Mouse (Mus musculus) lung, adult 2 months (tissue): ENCODE measurements around the gene Slc22a14. TPM values are rescaled to one million over a fixed set of nuclear protein-coding genes. Genes with fewer than 3 reads are reported as not detected.

Experiments
- DNase-seq: peaks from one replicate; pipeline ENCODE4 v3.0.0; 2022
- H3K4me1 ChIP-seq: fragments of 200-500 bp; 2 replicates; pipeline ENCODE4 v1.6.1; 2011; ENCODE audit warnings: low read length; ENCODE audit not compliant: control insufficient read depth, insufficient read depth
- H3K4me3 ChIP-seq: fragments of 200-500 bp; replicated peaks from 2 replicates; pipeline ENCODE3; 2011; ENCODE audit warnings: low read depth, mild to moderate bottlenecking, control low read depth, low read length; ENCODE audit errors: extremely low read depth
- CTCF ChIP-seq: fragments of 200-500 bp; IDR thresholded peaks from 2 replicates; pipeline ENCODE4 v1.5.1; 2011; ENCODE audit warnings: mild to moderate bottlenecking, low read length, control low read depth; ENCODE audit not compliant: insufficient read depth
- POLR2A ChIP-seq: fragments of 200-500 bp; IDR thresholded peaks from 2 replicates; pipeline ENCODE4 v1.6.1; 2011; ENCODE audit warnings: low read depth, mild to moderate bottlenecking, control low read depth, low read length, borderline replicate concordance; ENCODE audit errors: extremely low read depth
- WGBS: fragments of 180-500 bp; shearing (Covaris S2); methylation state at CpG from one replicate; pipeline ENCODE4 v1.1.7; 2018; 5-methylcytosine and 5-hydroxymethylcytosine counted together
- polyA plus RNA-seq: library from polyadenylated mRNA; depleted of rRNA; stranded (reverse); fragments of >200 nt; gene quantifications from 2 replicates; pipeline ENCODE4 v1.2.3, GENCODE M21; 2012

Slc22a14 gene
- polyA plus RNA-seq, 1 experiment, result 0.99 TPM

DNA sequence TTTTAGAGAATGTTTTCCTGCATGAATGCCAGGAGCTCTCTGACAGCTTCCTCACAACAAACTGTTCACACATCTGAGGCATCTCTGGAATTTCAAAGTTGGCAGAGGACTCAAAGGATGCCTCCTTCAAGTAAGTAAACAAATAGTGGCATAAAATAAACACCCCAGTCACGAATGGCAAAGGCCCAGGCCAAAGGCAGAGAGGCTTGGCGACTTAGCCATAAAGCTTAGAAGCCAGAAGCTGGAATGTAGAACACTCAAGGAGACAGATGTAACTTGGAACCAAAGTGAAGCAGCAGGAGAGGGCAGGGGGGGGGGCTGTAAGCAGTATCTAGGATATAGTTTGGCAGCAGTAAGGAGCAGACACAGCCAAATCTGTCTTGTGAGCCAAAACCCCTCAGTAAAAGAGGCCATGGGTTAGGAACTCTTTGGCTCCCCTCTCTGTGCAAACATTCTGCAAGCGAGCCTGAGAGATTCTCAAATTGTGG is 184.1 kb downstream of the Slc22a14 start:
- H3K4me3 ChIP-seq, result no peak overlapping the region
- TF ChIP-seq POLR2A (no peak), CTCF (no peak)
- H3K4me1 ChIP-seq, result peaks cover 3% of the 10 kb centered on the region; the same call in 1 of the 2 replicates
- peak; percentile 28 for DNase-seq
- WGBS, result 12% methylated on average over 3 of the region's 3 CpGs

DNA sequence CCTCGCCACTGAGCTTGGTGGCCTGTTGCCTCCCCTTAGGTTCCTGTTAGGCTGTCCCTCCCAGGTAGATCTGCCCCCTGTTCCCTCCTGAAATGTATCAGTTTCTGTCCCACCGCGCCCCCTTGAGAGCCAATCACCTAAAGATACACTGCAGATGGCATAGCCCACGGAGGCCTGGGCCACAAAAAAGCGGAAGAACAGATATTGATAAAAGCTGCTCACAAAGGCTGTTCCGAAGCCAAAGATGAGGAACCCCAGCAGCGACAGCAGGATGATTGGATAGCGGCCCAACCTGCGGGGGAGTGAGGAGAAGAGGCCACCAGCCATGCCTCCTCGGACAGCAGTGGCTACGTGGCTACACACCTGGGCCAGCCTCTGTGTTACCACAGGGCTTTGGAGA is 186.1 kb downstream of the Slc22a14 start:
- DNase-seq, result no peak

DNA sequence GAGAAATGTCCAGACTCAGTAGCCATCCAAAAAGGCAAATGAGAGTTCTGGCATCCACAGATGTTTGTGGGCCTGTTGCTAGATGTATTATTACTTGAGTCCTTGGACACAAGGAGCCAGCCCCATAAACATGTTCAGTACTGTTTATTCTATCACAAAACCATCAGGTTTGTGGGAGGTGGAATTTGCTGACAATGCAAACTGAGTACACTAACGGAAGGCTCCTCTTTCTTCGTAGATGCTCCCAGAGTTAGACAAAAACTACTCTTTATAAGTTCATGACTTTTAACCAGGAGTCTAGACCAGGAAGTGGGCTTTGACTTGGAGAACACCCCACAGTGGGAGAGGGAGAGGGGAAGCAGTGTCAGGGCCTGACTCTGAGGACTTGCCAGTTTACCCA is 197.7 kb downstream of the Slc22a14 start:
- Histone ChIP-seq H3K4me3 (no peak overlapping the region), H3K4me1 (no peaks in the 10 kb centered on the region)
- whole genome bisulfite sequencing, result 85% methylated on average over 2 of the region's 2 CpGs
- DNase-seq, result no peak
- TF ChIP-seq POLR2A (no peak), CTCF (no peak)

More for the DNA sequence above, 186.1 kb downstream of the Slc22a14 start:
- no peak overlapping the region for H3K4me3 ChIP-seq
- no peak for TF ChIP-seq POLR2A
- H3K4me1 ChIP-seq, result peaks cover 3% of the 10 kb centered on the region; the same call in 1 of the 2 replicates
- 92% methylated on average over 11 of the region's 11 CpGs for WGBS

DNA sequence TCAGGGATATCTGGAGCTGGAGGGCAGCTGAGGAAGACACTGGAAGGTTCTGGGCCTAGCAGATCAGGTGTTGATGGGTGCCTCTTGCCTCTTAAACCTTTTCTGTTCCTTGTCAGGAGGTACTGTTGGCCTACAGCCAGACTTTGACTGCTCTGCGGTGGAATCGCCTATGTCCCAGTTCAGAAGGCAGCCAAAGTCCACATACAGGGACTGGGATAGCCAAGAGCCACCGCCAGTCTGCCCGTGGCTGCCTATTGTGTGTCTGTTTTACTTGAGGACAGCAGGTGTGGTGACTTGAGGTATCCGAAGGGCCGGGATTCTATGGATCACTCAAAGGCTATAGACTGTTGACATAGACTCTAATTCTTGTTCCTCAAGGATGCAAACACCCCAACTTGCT is 199.8 kb downstream of the Slc22a14 start:
- TF ChIP-seq CTCF, result no peak
- WGBS, result 82% methylated on average over 6 of the region's 6 CpGs
- no peak for DNase-seq
- H3K4me3 ChIP-seq, result no peak overlapping the region
- no peaks in the 10 kb centered on the region for H3K4me1 ChIP-seq

DNA sequence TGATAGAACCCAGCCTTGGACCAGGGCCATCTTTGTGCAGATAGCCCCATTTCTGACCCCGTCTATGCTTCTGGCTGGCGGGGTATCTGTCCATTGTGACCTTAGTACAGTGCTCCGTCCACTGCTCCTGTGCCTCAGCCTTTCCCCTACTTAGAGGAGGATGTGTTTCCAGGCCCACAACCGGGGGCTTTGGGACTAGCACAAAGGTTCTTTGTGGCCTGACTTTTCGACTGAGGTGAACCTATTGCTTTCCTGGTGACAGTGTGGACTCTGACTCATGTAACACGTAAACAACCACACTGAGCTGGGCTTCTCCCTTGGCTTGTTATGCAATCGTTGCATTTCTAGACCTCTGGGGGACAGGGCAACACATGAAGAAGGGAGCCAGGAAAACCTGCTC is 200.6 kb downstream of the Slc22a14 start:
- Histone ChIP-seq H3K4me1 (no peaks in the 10 kb centered on the region), H3K4me3 (no peak overlapping the region)
- WGBS, result 77% methylated on average over 7 of the region's 7 CpGs
- DNase-seq, result no peak
- no peak for TF ChIP-seq CTCF
- no peak for TF ChIP-seq POLR2A

DNA sequence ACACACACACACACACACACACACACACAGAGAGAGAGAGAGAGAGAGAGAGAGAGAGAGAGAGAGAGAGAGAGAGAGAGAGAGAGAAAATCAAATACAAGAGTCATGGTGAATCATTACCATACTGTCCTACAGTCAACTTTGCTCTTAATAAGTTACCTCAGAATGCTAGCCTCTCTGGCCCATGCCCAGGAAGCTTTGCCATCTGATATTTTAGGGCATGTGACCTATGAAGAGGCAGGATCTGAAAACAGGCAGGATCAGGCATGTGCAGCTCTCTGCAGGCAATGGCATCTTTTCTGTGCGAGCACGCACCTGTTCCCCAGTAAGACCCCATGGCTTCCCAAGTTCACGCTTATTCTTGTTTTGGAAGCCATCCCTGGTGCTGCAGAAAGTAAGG is 204.7 kb downstream of the Slc22a14 start:
- Histone ChIP-seq H3K4me1 (no peaks in the 10 kb centered on the region), H3K4me3 (no peak overlapping the region)
- DNase-seq, result no peak
- 81% methylated on average over 3 of the region's 3 CpGs for WGBS
- no peak for TF ChIP-seq POLR2A
- TF ChIP-seq CTCF, result no peak

DNA sequence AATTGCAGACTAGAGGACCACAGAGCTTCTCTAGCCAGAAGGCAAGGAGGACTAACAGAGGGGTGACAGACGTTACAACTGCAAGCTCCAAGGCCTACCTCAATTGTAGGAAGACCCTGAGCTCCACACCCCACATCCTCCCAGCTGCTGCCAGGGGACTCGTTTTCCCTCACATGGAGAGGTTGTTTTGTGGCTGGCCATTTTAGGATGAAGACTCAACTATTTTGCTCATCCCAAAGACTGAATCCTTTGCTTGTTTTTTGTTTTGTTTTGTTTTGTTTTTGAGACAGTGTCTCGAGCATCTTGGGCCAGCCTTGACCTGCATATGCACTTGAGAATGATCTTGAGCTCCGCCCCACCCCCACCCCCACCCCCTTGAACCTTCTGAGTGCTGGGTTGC is 206.5 kb downstream of the Slc22a14 start, which contains the start of gene Gm47289:
Gene Gm47289 (plus strand): TSS at position 301 of the 400 bp plus-strand sequence.
- no peak for TF ChIP-seq CTCF
- no peak for TF ChIP-seq POLR2A
- WGBS, result 45% methylated on average over 4 of the region's 4 CpGs
- DNase-seq, result no peak
- H3K4me3 ChIP-seq, result no peak within 1 kb of the TSS
- no peaks in the 10 kb centered on the region for H3K4me1 ChIP-seq

DNA sequence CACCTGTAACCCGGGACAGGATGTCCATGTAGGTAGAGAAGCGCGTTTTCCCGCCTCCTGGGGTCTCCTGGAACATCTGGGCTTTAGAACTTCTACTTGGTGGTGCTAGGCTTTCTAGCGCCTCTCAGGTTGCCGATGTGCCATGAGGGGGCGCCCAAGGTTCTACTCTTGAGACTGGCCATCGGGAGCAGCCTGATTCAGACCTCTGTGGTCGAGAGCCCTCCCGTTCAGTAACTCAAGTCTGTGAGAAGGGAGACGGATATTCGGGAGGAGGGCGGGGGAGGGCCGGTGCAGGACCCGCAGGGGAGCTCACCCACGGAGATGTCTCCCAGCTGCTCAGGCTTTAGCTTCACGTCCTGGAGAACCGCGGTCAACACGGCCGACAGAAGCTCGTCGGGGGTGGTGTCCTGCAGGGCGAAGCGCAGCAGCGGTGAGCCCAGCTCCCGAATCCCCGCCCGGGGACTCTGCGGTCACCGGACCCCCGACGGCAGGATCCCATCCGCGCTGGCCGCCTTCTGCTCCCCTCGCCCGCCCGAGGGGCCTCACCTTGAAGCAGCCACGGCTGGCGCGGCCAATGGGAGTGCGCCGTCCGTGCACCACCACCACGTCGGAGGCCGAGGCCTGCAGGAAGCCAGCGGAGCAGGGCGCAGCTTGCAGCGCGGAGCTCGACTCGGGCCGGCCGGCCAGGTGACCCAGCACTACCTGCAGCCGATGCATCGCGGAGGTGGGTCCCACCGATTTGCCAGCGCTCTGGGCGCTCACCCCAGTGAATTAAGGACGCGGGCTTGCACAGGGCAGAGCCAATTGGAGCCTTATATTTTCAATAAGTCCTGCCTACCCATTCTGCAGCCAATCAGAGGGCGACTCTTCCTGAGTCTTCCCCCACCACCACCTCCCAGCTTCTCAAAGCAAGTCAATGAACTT is 208.8 kb downstream of the Slc22a14 start, which contains the start of gene Acaa1b:
Gene Acaa1b (minus strand): TSS at position 816 of the 924 bp plus-strand sequence.
- Histone ChIP-seq H3K4me3 (peak within 1 kb of the TSS; percentile 15), H3K4me1 (no peaks in the 10 kb centered on the region)
- WGBS, result 1% methylated on average over 65 of the region's 65 CpGs
- TF ChIP-seq CTCF (peak; percentile 54), POLR2A (no peak)
- DNase-seq, result peak; percentile 78

DNA sequence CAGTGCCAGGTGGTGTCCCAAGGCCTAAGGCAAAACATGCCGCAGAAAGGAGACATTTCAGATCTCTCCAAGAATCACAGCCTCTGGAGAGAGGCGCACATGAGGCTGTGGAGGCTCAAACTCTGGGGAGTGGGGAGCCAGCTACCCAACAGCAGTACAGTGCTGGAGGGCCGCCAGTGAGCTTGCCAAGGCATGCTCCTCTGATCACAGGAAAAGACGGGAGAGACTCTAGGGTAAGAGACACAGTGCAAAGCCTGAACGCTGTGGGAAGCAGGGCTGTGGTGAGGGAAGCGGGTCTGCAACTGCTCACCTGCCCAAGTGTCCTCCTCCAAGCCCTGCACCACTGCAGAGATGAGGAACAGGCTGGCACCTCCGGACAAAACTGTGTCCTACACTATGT is 209.5 kb downstream of the Slc22a14 start:
- no peak overlapping the region for H3K4me3 ChIP-seq
- H3K4me1 ChIP-seq, result no peaks in the 10 kb centered on the region
- no peak for DNase-seq
- WGBS, result 42% methylated on average over 7 of the region's 7 CpGs
- TF ChIP-seq CTCF (no peak), POLR2A (no peak)

DNA sequence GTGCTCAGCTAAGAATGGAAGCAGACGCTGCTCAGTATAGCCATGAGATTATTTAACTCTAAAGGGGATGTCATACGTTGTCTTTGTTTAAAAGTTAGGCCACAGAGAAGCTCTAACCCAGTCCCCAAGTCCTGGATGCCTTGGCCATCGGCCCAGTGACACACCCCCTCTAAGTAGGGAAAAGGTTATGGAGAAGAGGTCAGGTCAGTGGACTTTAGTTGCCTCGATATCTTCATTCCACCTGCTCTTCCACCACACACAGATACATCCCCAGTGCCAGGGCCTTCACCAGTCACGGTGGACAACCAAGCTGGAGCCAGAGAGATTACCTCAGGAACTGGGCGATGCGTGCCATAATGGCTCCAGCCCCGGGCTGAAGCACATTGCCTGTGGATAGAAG is 209.9 kb downstream of the Slc22a14 start:
- TF ChIP-seq CTCF (no peak), POLR2A (no peak)
- Histone ChIP-seq H3K4me1 (no peaks in the 10 kb centered on the region), H3K4me3 (no peak overlapping the region)
- DNase-seq, result no peak
- WGBS, result 72% methylated on average over 8 of the region's 8 CpGs

DNA sequence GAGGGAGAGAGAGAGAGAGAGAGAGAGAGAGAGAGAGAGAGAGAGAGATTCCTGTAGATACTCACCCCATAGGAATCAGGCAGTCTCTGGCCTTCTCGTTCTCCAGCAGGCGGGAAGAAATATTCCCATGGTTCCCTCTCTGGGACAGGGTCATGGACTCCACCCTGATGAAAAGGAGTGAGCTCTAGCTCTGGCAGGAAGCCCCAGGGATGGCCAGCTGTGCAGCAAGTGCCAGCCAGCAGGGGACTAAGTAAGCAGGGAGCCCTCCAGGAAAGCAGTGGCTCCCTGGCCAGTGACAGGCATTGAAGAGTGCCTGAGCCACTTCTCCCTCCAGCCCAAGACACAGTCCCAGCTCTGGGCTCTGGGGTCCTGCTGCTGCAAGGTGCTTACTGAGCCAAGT is 213.6 kb downstream of the Slc22a14 start:
- TF ChIP-seq CTCF (no peak), POLR2A (no peak)
- no peak for DNase-seq
- WGBS, result 46% methylated on average over 2 of the region's 2 CpGs
- Histone ChIP-seq H3K4me3 (no peak overlapping the region), H3K4me1 (no peaks in the 10 kb centered on the region)
